Mouse (Mus musculus) c-Kit-positive CD71-positive TER-119-negative erythroid progenitor cells, embryonic 14.5 days (primary cell): Measurements from ENCODE around the gene Lsamp.
A peak's percentile ranks its signal among the peaks of the same experiment; 100 is the strongest.

Source experiments
- DNase-seq: peaks from one replicate; pipeline ENCODE4 v3.0.0-alpha.2; 2013; ENCODE audit warnings: low read depth

Gene Lsamp

DNA sequence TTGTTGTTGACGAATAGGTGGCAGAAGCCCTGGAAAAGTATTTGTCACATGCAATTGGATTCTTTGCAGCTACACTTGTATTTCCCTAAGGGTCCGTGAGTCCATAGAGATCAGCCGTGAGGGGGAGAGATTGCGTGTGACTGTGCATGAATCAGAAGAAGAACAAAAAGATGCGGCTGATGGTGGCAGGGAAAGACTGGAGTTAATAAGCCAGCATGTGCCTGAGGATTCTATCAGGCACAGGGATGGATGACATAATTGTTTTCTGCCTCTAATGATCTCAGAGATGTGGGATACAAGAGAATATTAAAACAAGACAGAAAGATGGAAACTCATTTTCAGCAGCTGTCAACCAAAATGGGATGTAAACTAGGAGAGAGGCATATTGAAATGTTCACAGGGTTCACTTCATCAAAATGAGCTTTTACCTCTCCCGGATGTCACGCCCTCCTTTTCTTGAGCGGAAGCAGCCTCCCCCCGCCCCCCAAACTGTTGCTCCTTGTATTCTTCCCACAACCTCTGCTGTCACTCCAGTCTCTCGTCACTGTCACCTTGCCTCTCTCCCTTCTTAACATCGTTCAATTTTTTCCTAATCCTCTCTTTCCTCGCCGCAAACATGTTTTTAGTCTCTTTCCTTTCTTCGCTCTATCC, 2205.4 kb downstream of the Lsamp start:
- no peak for DNase-seq

- DNase-seq: peak; percentile 16
Measured at GRCm38 (mm10) chr16:42190114-42191045, 2206.2 kb downstream of the Lsamp start.
